Mouse (Mus musculus) MEL (cell line): ENCODE results near the gene Ager. TPM values are rescaled to one million over a fixed set of nuclear protein-coding genes. Genes with fewer than 3 reads are reported as not detected.

ENCODE experiments used
- DNase-seq: peaks from one replicate; pipeline ENCODE4 v3.0.0; 2011; ENCODE audit warnings: low read depth, low spot score
- H3K27ac ChIP-seq: 2 replicates; pipeline ENCODE4 v1.5.1; 2012; ENCODE audit warnings: low read depth, mild to moderate bottlenecking, control low read depth, low read length, moderate library complexity; ENCODE audit not compliant: control insufficient read depth
- H3K27me3 ChIP-seq, 2 experiments: fragments of 150-350 bp in 1 of 2; sonication (generic) in 1 of 2; 2 replicates each; pipeline ENCODE4 v1.6.1; 2012; ENCODE audit warnings: low read length in 2 of 2, mild to moderate bottlenecking in 2 of 2, improper control_type of control experiment in 1 of 2, moderate library complexity in 1 of 2; ENCODE audit not compliant: insufficient read depth in 2 of 2, control insufficient read depth in 1 of 2
- H3K36me3 ChIP-seq, 2 experiments: 2 replicates each; pipeline ENCODE4 v1.6.1; 2012 to 2014; ENCODE audit warnings: low read length in 2 of 2, improper control_type of control experiment in 1 of 2, inconsistent platforms in 1 of 2, mild to moderate bottlenecking in 1 of 2; ENCODE audit not compliant: insufficient read depth in 2 of 2, control insufficient read depth in 1 of 2
- H3K4me1 ChIP-seq, 2 experiments: fragments of 150-350 bp in 1 of 2; sonication (generic) in 1 of 2; 2 replicates each; pipeline ENCODE4 v1.6.1; 2012; ENCODE audit warnings: low read length in 2 of 2, improper control_type of control experiment in 1 of 2, mild to moderate bottlenecking in 1 of 2; ENCODE audit not compliant: insufficient read depth in 2 of 2, control insufficient read depth in 1 of 2
- H3K4me3 ChIP-seq, 2 experiments: fragments of 150-350 bp in 1 of 2; sonication (generic) in 1 of 2; 2 replicates each; pipeline ENCODE4 v1.5.1; 2012; ENCODE audit warnings: low read depth in 2 of 2, low read length in 2 of 2, mild to moderate bottlenecking in 2 of 2, moderate library complexity in 2 of 2, control low read depth in 1 of 2, improper control_type of control experiment in 1 of 2; ENCODE audit not compliant: control insufficient read depth in 1 of 2, insufficient read depth in 1 of 2
- H3K79me2 ChIP-seq: 2 replicates; pipeline ENCODE4 v1.6.1; 2012; ENCODE audit warnings: mild to moderate bottlenecking, low read length, moderate library complexity; ENCODE audit not compliant: control insufficient read depth, poor library complexity, insufficient read depth
- H3K9ac ChIP-seq: 2 replicates; pipeline ENCODE4 v1.6.1; 2012; ENCODE audit warnings: low read depth, mild to moderate bottlenecking, control low read depth, low read length, moderate library complexity; ENCODE audit not compliant: control insufficient read depth, poor library complexity, severe bottlenecking
- H3K9me3 ChIP-seq: fragments of 150-350 bp; sonication (generic); replicated peaks from 2 replicates; pipeline ENCODE4 v1.6.1; 2012; ENCODE audit warnings: mild to moderate bottlenecking, low read length, improper control_type of control experiment, moderate library complexity; ENCODE audit not compliant: insufficient read depth
- E2F4 ChIP-seq: IDR thresholded peaks from 2 replicates; pipeline ENCODE4 v1.6.1; 2011; ENCODE audit warnings: low read depth, low read length, improper control_type of control experiment, borderline replicate concordance
- ETS1 ChIP-seq: IDR thresholded peaks from 2 replicates; pipeline ENCODE4 v1.6.1; 2012; ENCODE audit warnings: low read depth, mild to moderate bottlenecking, inconsistent platforms, low read length, improper control_type of control experiment, moderate library complexity
- MAFK ChIP-seq: IDR thresholded peaks from 2 replicates; pipeline ENCODE4 v1.6.1; 2011; ENCODE audit warnings: low read depth, mild to moderate bottlenecking, low read length, improper control_type of control experiment, borderline replicate concordance
- MAX ChIP-seq: IDR thresholded peaks from 2 replicates; pipeline ENCODE4 v1.6.1; 2011; ENCODE audit warnings: low read length, improper control_type of control experiment
- MXI1 ChIP-seq: IDR thresholded peaks from 2 replicates; pipeline ENCODE4 v1.6.1; 2011; ENCODE audit warnings: mild to moderate bottlenecking, low read depth, low read length, improper control_type of control experiment
- MYB ChIP-seq: IDR thresholded peaks from 2 replicates; pipeline ENCODE4 v1.6.1; 2011; ENCODE audit warnings: mild to moderate bottlenecking, low read depth, low read length, improper control_type of control experiment
- MYC ChIP-seq: IDR thresholded peaks from 2 replicates; pipeline ENCODE4 v1.6.1; 2011; ENCODE audit warnings: low read depth, mild to moderate bottlenecking, low read length, improper control_type of control experiment, moderate library complexity
- RAD21 ChIP-seq: IDR thresholded peaks from 2 replicates; pipeline ENCODE4 v1.6.1; 2011; ENCODE audit warnings: mild to moderate bottlenecking, low read depth, low read length, improper control_type of control experiment
- SIN3A ChIP-seq: IDR thresholded peaks from 2 replicates; pipeline ENCODE4 v1.6.1; 2012; ENCODE audit warnings: low read length, improper control_type of control experiment, inconsistent platforms
- TCF12 ChIP-seq: IDR thresholded peaks from 2 replicates; pipeline ENCODE4 v1.6.1; 2014; ENCODE audit warnings: low read depth, mild to moderate bottlenecking, inconsistent platforms, low read length, improper control_type of control experiment, moderate library complexity
- UBTF ChIP-seq: IDR thresholded peaks from 2 replicates; pipeline ENCODE4 v1.6.1; 2012; ENCODE audit warnings: low read depth, mild to moderate bottlenecking, inconsistent platforms, low read length, improper control_type of control experiment, moderate library complexity, borderline replicate concordance; ENCODE audit not compliant: insufficient read depth
- USF1 ChIP-seq: IDR thresholded peaks from 2 replicates; pipeline ENCODE4 v1.6.1; 2014; ENCODE audit warnings: low read depth, mild to moderate bottlenecking, inconsistent platforms, low read length, improper control_type of control experiment, moderate library complexity
- ZC3H11A ChIP-seq: IDR thresholded peaks from 2 replicates; pipeline ENCODE4 v1.6.1; 2012; ENCODE audit warnings: low read depth, mild to moderate bottlenecking, inconsistent platforms, low read length, improper control_type of control experiment
- polyA plus RNA-seq, 2 experiments: library from polyadenylated mRNA; stranded (reverse) in 1 of 2; unstranded in 1 of 2; fragments of >175 nt in 1 of 2; fragments of >200 nt in 1 of 2; gene quantifications; 2 replicates each; pipeline versions ENCODE4 v1.2.1 to v1.2.4; 2012; ENCODE audit warnings: low replicate concordance in 2 of 2, low read depth in 1 of 2; ENCODE audit not compliant: insufficient read length in 2 of 2, insufficient read depth in 1 of 2, missing spikeins in 1 of 2
- total RNA-seq: library from RNA; depleted of rRNA; stranded (reverse); fragments of 300-350 nt; gene quantifications from 2 replicates; pipeline ENCODE4 v1.2.3, GENCODE M21; 2012

Gene Ager
- total and polyA plus RNA-seq, 3 experiments, result 0.27 to 3.7 TPM; not detected in 1

DNA sequence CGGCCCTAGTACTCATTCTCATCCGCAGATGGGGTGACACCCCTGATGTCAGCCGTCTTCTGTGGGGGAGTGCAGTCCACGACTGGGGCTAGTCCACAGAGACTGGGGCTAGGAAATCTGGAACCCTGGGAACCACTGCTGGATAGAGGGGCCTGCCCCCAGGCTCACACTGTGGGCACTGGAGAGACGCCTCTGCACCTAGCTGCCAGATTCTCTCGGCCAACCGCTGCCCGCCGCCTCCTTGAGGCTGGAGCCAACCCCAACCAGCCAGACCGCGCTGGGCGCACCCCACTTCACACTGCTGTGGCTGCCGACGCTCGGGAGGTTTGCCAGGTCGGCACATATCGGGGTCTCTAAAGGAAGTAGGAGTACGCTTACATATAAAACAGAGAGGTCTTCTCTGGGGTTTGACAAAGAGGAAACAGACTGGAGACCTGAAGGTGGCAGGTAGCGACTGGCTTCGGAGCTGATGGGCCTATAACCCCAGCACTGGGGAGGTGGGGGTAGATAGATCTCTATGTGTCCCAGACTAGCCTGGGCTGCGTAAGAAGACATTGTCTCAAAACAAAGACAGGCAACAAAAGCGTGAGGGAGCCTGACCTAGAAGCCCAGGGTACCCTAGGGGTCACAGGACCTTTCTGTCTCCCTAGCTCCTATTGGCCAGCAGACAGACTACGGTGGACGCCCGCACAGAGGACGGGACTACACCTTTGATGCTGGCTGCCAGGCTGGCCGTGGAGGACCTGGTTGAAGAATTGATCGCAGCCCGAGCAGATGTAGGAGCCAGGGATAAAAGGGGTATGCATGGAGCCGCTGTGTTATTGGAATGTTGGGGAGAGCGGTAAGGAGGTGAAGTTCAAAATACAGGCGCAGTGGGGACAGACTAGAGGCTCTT is 11.5 kb upstream of the Ager start:
- H3K36me3 ChIP-seq, result peaks cover 0 to 24% of the 10 kb centered on the region in 2 experiments; a peak in 2 of 4 replicates
- no peaks in the 10 kb centered on the region for H3K9me3 ChIP-seq
- no peak for DNase-seq
- peaks cover 9% of the 10 kb centered on the region; the same call in 1 of the 2 replicates for H3K79me2 ChIP-seq
- no peaks in the 10 kb centered on the region for H3K27me3 ChIP-seq
- peaks cover 8 to 30% of the 10 kb centered on the region in 2 experiments for H3K4me1 ChIP-seq
- no peak for TF ChIP-seq MYC
- TF ChIP-seq ETS1, result no peak
- no peak for TF ChIP-seq RAD21
- no peak for TF ChIP-seq TCF12
- no peak for TF ChIP-seq UBTF
- TF ChIP-seq ZC3H11A, result no peak
- peak overlapping the region; percentile 92 for H3K9ac ChIP-seq
- no peak overlapping the region for H3K27ac ChIP-seq
- H3K4me3 ChIP-seq, result peak overlapping the region; percentile 92 to 99

DNA sequence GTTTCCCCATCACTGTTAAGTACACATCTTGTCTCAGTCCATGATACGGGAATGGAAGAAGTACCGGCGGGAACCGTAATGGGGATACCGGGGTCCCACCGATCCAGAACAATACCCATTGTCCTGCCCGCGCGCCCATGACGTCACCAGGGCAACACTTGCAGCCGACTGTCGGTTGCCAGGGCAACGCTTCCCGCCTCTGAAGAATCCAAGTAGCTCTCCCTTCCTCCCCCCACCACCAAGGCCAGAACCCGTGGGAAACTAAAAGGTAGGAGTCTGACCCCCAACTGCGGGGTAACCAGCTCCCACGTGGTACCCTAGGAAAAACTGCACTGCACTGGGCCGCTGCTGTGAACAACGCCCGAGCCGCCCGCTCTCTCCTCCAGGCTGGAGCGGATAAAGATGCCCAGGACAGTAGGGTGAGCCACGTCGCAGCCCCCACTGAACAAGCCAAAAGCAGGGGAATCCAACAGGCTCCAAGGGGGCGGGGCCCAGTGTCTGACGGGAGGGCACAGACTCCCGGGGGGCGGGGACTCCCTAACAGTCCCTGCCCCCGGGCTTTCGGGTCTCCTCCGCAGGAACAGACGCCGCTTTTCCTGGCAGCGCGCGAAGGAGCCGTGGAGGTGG is 10.8 kb upstream of the Ager start:
- Histone ChIP-seq H3K4me3 (peak overlapping the region; percentile 92 to 99), H3K4me1 (peaks cover 11 to 35% of the 10 kb centered on the region in 2 experiments), H3K9ac (peak overlapping the region; percentile 92), H3K79me2 (peaks cover 9% of the 10 kb centered on the region; the same call in 1 of the 2 replicates), H3K36me3 (peaks cover 0 to 27% of the 10 kb centered on the region in 2 experiments; a peak in 2 of 4 replicates), H3K27ac (peak overlapping the region; percentile 65), H3K9me3 (no peaks in the 10 kb centered on the region), H3K27me3 (no peaks in the 10 kb centered on the region)
- DNase-seq, result peak; percentile 91
- 0 out of 2 replicates have a peak, but pooled peaks have one; percentile 16 for TF ChIP-seq USF1
- TF ChIP-seq MAFK, result no peak
- peak; percentile 28; the same call in 1 of the 2 replicates for TF ChIP-seq SIN3A
- TF ChIP-seq MAX, result peak; percentile 35
- TF ChIP-seq E2F4, result 0 out of 2 replicates have a peak, but pooled peaks have one; percentile 21
- TF ChIP-seq MXI1, result peak; percentile 73
- no peak for TF ChIP-seq MYB
